Mouse (Mus musculus) embryonic fibroblast, embryonic 13.5 days (primary cell): Measurements from ENCODE around the gene Sptlc2. TPM values are rescaled to one million over a fixed set of nuclear protein-coding genes. Genes with fewer than 3 reads are reported as not detected.

Experiments
- H3K27ac ChIP-seq: 2 replicates; pipeline ENCODE4 v1.5.1; 2012; ENCODE audit warnings: low read length, control low read depth, inconsistent platforms; ENCODE audit not compliant: insufficient read depth
- H3K4me1 ChIP-seq: 2 replicates; pipeline ENCODE4 v1.6.1; 2011; ENCODE audit warnings: low read length; ENCODE audit not compliant: control insufficient read depth, insufficient read depth
- H3K4me3 ChIP-seq: 2 replicates; pipeline ENCODE4 v1.5.1; 2011; ENCODE audit warnings: mild to moderate bottlenecking, control low read depth, low read length; ENCODE audit not compliant: insufficient read depth
- CTCF ChIP-seq: IDR thresholded peaks from 2 replicates; pipeline ENCODE4 v1.5.1; 2011; ENCODE audit warnings: mild to moderate bottlenecking, control low read depth, low read length, moderate library complexity, borderline replicate concordance; ENCODE audit not compliant: insufficient read depth
- POLR2A ChIP-seq: IDR thresholded peaks from 2 replicates; pipeline ENCODE4 v1.6.1; 2011; ENCODE audit warnings: low read depth, mild to moderate bottlenecking, control low read depth, low read length, moderate library complexity
- polyA plus RNA-seq: library from polyadenylated mRNA; stranded (reverse); fragments of >200 nt; gene quantifications from 2 replicates; pipeline ENCODE4 v1.2.4, GENCODE M21; 2011; ENCODE audit warnings: low read depth; ENCODE audit not compliant: missing spikeins, insufficient read length

Gene Sptlc2
- polyA plus RNA-seq, 1 experiment, result 125 TPM

GRCm38 (mm10) chr12:87397811-87398417, 9.8 kb upstream of the Sptlc2 start:
- Histone ChIP-seq H3K4me1 (peaks cover 2% of the 10 kb centered on the region; the same call in 1 of the 2 replicates), H3K27ac (no peak overlapping the region), H3K4me3 (no peak overlapping the region)
- no peak for TF ChIP-seq POLR2A
- no peak for TF ChIP-seq CTCF

DNA sequence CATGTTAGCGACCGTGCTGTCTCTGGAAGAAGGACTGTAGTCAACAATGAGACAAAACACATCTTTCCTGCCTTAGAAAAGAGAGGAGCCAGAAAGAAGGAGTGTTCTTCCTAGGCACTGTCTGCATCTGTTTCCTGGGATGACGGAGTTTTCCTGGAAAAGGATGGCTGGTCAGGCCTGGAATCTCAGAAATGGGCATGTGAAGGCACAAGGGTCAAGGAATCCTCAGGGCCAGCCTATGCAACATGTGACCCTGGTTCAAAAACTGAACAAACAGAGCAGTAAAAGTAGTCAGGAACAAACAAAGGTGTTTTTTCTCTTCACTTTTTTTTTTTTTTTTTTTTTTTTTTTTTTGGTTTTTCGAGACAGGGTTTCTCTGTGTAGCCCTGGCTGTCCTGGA, 9.0 kb upstream of the Sptlc2 start:
- TF ChIP-seq POLR2A (no peak), CTCF (no peak)
- Histone ChIP-seq H3K4me3 (no peak overlapping the region), H3K27ac (no peak overlapping the region)

GRCm38 (mm10) chr12:87394316-87394715, 6.2 kb upstream of the Sptlc2 start:
- TF ChIP-seq POLR2A (no peak), CTCF (no peak)
- no peak overlapping the region for H3K4me3 ChIP-seq
- H3K27ac ChIP-seq, result no peak overlapping the region
- H3K4me1 ChIP-seq, result peaks cover 2% of the 10 kb centered on the region; the same call in 1 of the 2 replicates

More for the DNA sequence above, 9.0 kb upstream of the Sptlc2 start:
- peaks cover 2% of the 10 kb centered on the region; the same call in 1 of the 2 replicates for H3K4me1 ChIP-seq

GRCm38 (mm10) chr12:87393447-87394145, 5.4 kb upstream of the Sptlc2 start:
- no peak overlapping the region for H3K4me3 ChIP-seq
- H3K27ac ChIP-seq, result no peak overlapping the region
- H3K4me1 ChIP-seq, result peaks cover 2% of the 10 kb centered on the region; the same call in 1 of the 2 replicates
- TF ChIP-seq CTCF, result no peak
- no peak for TF ChIP-seq POLR2A

GRCm38 (mm10) chr12:87391355-87391754, 3.2 kb upstream of the Sptlc2 start:
- Histone ChIP-seq H3K4me3 (no peak overlapping the region), H3K4me1 (peaks cover under 1% of the 10 kb centered on the region), H3K27ac (no peak overlapping the region)
- TF ChIP-seq POLR2A, result no peak
- no peak for TF ChIP-seq CTCF

DNA sequence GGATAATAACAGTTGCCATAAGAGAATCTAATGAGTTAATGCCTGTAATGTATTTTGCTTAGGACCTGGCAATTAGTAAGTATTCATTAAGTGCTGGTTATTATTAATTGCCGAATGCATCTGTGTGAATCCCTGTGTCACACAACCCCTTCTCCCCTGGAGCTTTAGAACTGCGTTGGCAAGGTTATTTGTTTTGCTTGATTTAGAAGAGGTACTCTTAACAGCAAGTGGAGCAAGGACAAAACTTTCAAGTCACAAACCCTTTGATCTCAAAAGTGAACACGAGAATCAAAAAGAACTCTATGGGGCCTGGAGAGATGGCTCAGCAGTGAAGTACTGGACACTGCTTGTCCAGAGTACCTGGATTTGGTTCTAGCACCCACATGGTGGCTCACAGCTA, 1.1 kb upstream of the Sptlc2 start:
- Histone ChIP-seq H3K4me1 (peaks cover 4% of the 10 kb centered on the region), H3K4me3 (no peak overlapping the region), H3K27ac (peak overlapping the region; percentile 10; the same call in 1 of the 2 replicates)
- no peak for TF ChIP-seq CTCF
- TF ChIP-seq POLR2A, result no peak

DNA sequence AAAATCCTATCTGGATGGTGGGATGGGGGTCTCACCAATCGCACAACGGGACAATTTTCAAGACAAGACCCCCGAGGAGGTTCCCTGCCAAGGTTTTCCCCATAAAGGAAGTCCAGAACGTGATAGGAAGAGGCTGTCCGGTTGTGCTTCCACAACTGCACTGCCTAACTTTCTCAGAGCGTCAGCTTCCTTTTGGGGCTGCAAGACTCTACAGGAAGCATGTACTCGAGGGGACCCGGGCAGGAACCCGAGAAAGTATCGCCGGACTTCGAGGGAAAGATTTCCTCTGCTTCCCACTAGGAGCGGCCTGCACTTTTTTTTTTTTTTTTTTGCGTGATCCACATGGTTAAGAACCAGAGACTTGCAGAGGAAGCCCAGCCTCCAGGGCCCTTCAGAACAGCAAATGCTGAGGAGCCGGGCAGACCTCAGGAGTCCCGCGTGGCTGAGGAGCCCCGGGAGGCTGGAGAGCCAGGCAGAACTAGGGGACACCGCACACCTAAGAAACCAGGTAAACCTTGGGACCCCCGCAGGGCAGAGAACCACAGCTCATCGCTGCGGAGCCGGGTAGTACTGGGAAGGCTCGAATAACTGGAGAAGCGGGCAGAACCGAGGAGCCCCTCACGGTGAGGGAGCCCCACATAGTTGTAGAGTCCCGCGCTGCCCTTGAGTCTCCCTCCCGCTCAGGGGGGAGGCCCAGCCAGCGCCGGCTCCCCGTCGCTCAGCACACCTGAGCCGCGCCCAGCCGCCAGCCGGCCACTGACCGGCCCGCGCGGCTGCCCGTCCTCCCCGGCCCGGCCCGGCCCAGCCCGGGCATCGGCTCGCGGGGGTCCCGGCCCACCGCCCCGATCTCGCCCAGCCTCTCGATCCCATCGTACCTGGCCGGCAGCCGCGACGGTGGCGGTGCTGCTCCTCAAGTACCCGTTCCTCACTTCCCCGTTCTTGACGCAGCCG, 709 bp downstream of the Sptlc2 start:
- TF ChIP-seq CTCF (no peak), POLR2A (no peak)
- Histone ChIP-seq H3K4me3 (peak overlapping the region; percentile 97), H3K4me1 (peaks cover 4% of the 10 kb centered on the region), H3K27ac (peak overlapping the region; percentile 66)

DNA sequence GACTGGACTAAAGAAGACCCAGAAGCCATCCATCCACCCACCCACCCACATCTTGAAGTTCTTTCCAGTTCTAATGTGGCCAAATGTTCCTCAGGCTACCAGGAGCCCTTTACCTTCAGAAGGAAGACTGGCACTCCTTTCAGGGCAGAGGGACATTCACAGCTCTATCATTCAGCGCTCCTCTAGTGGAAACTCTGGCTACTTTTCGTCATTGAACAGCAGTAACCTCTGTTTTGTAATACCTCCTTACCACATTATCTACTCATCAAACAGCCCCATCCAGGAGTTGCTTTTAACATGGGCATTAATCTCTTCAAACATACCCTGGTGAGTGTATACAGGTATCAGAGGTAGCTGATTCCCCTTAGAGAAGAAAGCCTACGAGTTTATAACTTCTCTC, 3.1 kb downstream of the Sptlc2 start:
- Histone ChIP-seq H3K27ac (no peak overlapping the region), H3K4me1 (peaks cover 13% of the 10 kb centered on the region), H3K4me3 (no peak overlapping the region)
- TF ChIP-seq CTCF, result no peak
- TF ChIP-seq POLR2A, result no peak

DNA sequence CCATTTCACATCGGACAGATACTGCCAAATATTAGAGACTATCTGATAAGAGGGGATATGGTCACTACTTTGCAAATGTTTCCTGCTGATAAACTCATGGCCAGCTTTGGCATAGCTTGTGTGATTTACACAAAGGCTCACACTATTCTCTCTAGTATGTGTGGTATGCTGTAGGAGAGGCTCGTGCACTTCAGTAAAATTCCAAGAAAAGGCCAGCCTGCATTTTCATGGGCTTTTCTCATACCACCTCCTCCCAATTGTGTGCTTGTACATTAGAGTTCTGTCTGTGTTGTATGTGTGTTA, 6.8 kb downstream of the Sptlc2 start:
- peak overlapping the region; percentile 49 for H3K27ac ChIP-seq

More for the DNA sequence above, 6.8 kb downstream of the Sptlc2 start:
- Histone ChIP-seq H3K4me3 (no peak overlapping the region), H3K4me1 (peaks cover 13% of the 10 kb centered on the region)
- TF ChIP-seq CTCF (no peak), POLR2A (no peak)
